Mouse (Mus musculus) liver, embryonic 14.5 days (tissue): ENCODE data around the gene Cdh16.

Source experiments
- CTCF ChIP-seq: IDR thresholded peaks from 2 replicates; pipeline ENCODE4 v1.5.1; 2016; ENCODE audit warnings: antibody characterized with exemption, low read depth, control low read depth
- EP300 ChIP-seq: IDR thresholded peaks from 2 replicates; pipeline ENCODE4 v1.6.1; 2016; ENCODE audit warnings: antibody characterized with exemption, low read depth

- no peak for TF ChIP-seq CTCF
- TF ChIP-seq EP300, result no peak
These were observed 4.2 kb upstream of the Cdh16 start for GRCm38 (mm10) chr8:104628402-104628801.
